ENCODE assay signal across 9 mouse cellular contexts in genomic region chr4:106527856-106528547, GRCm38 (mm10). TPM values are rescaled to one million over a fixed set of nuclear protein-coding genes. Genes with fewer than 3 reads are reported as not detected.
DNase-seq lines count a peak whose midpoint lies in the region; ATAC-seq and TF ChIP-seq lines count a peak whose summit lies in the region.
"Had no signal": no experiment of that assay in that cellular context is flagged by ENCODE, and none has a peak within 500 bp of the region (broad histone marks: within the 10 kb centered on the region; RNA-seq: fewer than 3 reads in every experiment).

No protein-coding gene starts in this region.

- H3K4me3 ChIP-seq in heart, embryonic 13.5 days, result no peak overlapping the region
- no peak overlapping the region for H3K4me3 ChIP-seq in heart, embryonic 10.5 days
- no peak overlapping the region for H3K4me3 ChIP-seq in thymus, adult 2 months (ENCODE audit: control insufficient read depth, insufficient read depth, low read length)

- H3K9me3 ChIP-seq in heart, embryonic 13.5 days, result no peaks in the 10 kb centered on the region
- H3K9me3 ChIP-seq in heart, embryonic 10.5 days, result no peaks in the 10 kb centered on the region

- H3K27me3 ChIP-seq in heart, embryonic 13.5 days (replicated peaks), result peaks cover 5% of the 10 kb centered on the region; the same call in 1 of the 2 replicates
- no peaks in the 10 kb centered on the region for H3K27me3 ChIP-seq in heart, embryonic 10.5 days (ENCODE audit: insufficient read depth, poor library complexity, severe bottlenecking)
- H3K27me3 ChIP-seq in thymus, adult 2 months (ENCODE audit: control insufficient read depth, insufficient read depth, low read length), result no peaks in the 10 kb centered on the region

- TF ChIP-seq CTCF in thymus, adult 2 months (IDR thresholded peaks at IDR 0.05; ENCODE audit: borderline replicate concordance, control insufficient read depth, extremely low read depth, insufficient read depth, low read length, poor library complexity), result no peak

- TF ChIP-seq POLR2A in thymus, adult 2 months (IDR thresholded peaks at IDR 0.05; ENCODE audit: control insufficient read depth, extremely low read depth, insufficient read depth, low read length, poor library complexity), result no peak

- H3K4me2 ChIP-seq in heart, embryonic 13.5 days, result no peak overlapping the region

- no peak for ATAC-seq in heart, embryonic 13.5 days (ENCODE audit: extremely low read depth, insufficient number of reproducible peaks, low FRiP score, low TSS enrichment)
- ATAC-seq in granulocyte monocyte progenitor cell, adult 5-6 weeks (replicated peaks; ENCODE audit: poor library complexity, severe bottlenecking), result no peak

- 0 out of 2 replicates have a peak overlapping the region, but pooled peaks have one; percentile 10 for H3K9ac ChIP-seq in heart, embryonic 13.5 days

- H3K4me1 ChIP-seq in heart, embryonic 13.5 days, result peaks cover 8% of the 10 kb centered on the region; the same call in 1 of the 2 replicates
- peaks cover 15% of the 10 kb centered on the region; the same call in 1 of the 2 replicates for H3K4me1 ChIP-seq in heart, embryonic 10.5 days
- H3K4me1 ChIP-seq in thymus, adult 2 months (replicated peaks; ENCODE audit: control insufficient read depth, insufficient read depth, low read length), result peaks cover 15% of the 10 kb centered on the region

- 69% methylated on average over 7 of the region's 7 CpGs for WGBS in heart, embryonic 13.5 days
- WGBS in heart, embryonic 10.5 days, result 69% methylated on average over 7 of the region's 7 CpGs
- WGBS in thymus, adult 2 months, result 87% methylated on average over 7 of the region's 7 CpGs

- no peak overlapping the region for H3K27ac ChIP-seq in heart, embryonic 13.5 days (replicated peaks)
- no peak overlapping the region for H3K27ac ChIP-seq in heart, embryonic 10.5 days
- H3K27ac ChIP-seq in thymus, adult 2 months (ENCODE audit: control insufficient read depth, insufficient read depth, low read length), result no peak overlapping the region

- no peaks in the 10 kb centered on the region for H3K36me3 ChIP-seq in heart, embryonic 13.5 days
- no peaks in the 10 kb centered on the region for H3K36me3 ChIP-seq in heart, embryonic 10.5 days
- H3K36me3 ChIP-seq in thymus, adult 2 months (ENCODE audit: control insufficient read depth, insufficient read depth, low read length), result no peaks in the 10 kb centered on the region

- DNase-seq in heart, embryonic 10.5 days (ENCODE audit: low spot score), result no peak
- DNase-seq in thymus, adult 2 months, result peak; percentile 23
- no peak for DNase-seq in thymus, postnatal 25 days
- peak; percentile 36 to 61 for DNase-seq in layer of hippocampus, postnatal 10 days (ENCODE audit: low spot score in 2 of 2)
- no peak for DNase-seq in ovary, postnatal 36 days (ENCODE audit: low spot score)
- DNase-seq in yolk sac, embryonic 10.5 days (ENCODE audit: low spot score), result no peak

RNA-seq across cellular contexts. Expression of gene Dhcr24, which starts 32.8 kb away (rescaled TPM):
- 3.5 and 3.8 TPM in 2 replicates for polyA plus RNA-seq in heart, embryonic 13.5 days (2015; fragmentation: Nextera tagmentation; extraction: Ambion mirVana)
- polyA plus RNA-seq in heart, embryonic 10.5 days (2016; fragmentation: Nextera tagmentation; extraction: Ambion mirVana), result 6.1 and 9.7 TPM in 2 replicates
- 80.0 and 106 TPM in 2 replicates for polyA plus RNA-seq in thymus, adult 2 months (2012; rRNA removed)
- total RNA-seq in layer of hippocampus, postnatal 10 days (2021), result 10 to 100 TPM; 94.3 to 97.7 TPM
- 19.6 and 22.2 TPM in 2 replicates for total RNA-seq in granulocyte monocyte progenitor cell, adult 5-6 weeks (2014; fragmentation: Nextera tagmentation)
- 8.7 and 14.4 TPM in 2 replicates for total RNA-seq in granulocyte monocyte progenitor cell, adult 5-6 weeks (2017)

RNA-seq across cellular contexts. Expression of gene Bsnd, which starts 35.9 kb away (rescaled TPM):
- polyA plus RNA-seq in heart, embryonic 13.5 days (2015; fragmentation: Nextera tagmentation; extraction: Ambion mirVana), result not detected in 2 replicates
- polyA plus RNA-seq in heart, embryonic 10.5 days (2016; fragmentation: Nextera tagmentation; extraction: Ambion mirVana), result 0.05 TPM in 1 of 2 replicates, not detected in the other
- polyA plus RNA-seq in thymus, adult 2 months (2012; rRNA removed), result 0.10 and 0.28 TPM in 2 replicates
- total RNA-seq in layer of hippocampus, postnatal 10 days (2021), result not detected
- total RNA-seq in granulocyte monocyte progenitor cell, adult 5-6 weeks (2014; fragmentation: Nextera tagmentation), result not detected in 2 replicates
- total RNA-seq in granulocyte monocyte progenitor cell, adult 5-6 weeks (2017), result not detected in 2 replicates
- polyA plus RNA-seq: lung, embryonic 16.5 days had no signal

Comparison
In these comparisons a context has a peak if more than half of its experiments do, and no peak if none do; other contexts are left out.
1. DNase-seq: peak in thymus, adult 2 months (single experiment) and layer of hippocampus, postnatal 10 days (2 of 2); none in heart, embryonic 10.5 days (single experiment), thymus, postnatal 25 days (single experiment), ovary, postnatal 36 days (single experiment) and yolk sac, embryonic 10.5 days (single experiment).